Mouse (Mus musculus): ENCODE measurements around the gene Egln2. TPM values are rescaled to one million over a fixed set of nuclear protein-coding genes. Genes with fewer than 3 reads are reported as not detected.

Gene Egln2
- polyA plus RNA-seq, 1 experiment from 2014 or later = 89.1 TPM

GRCm38 (mm10) chr7:27168371-27168770 lies 1.8 kb upstream of the Egln2 start:
- H3K27ac ChIP-seq (replicated peaks) = no peak overlapping the region
- peaks cover 34% of the 10 kb centered on the region for H3K4me1 ChIP-seq (replicated peaks)
- H3K36me3 ChIP-seq = peaks cover 52% of the 10 kb centered on the region
- no peak overlapping the region for H3K9ac ChIP-seq
- ATAC-seq (ENCODE audit: low read depth) = no peak
- H3K27me3 ChIP-seq = no peaks in the 10 kb centered on the region
- H3K9me3 ChIP-seq = no peaks in the 10 kb centered on the region
- H3K4me3 ChIP-seq = no peak overlapping the region
- 93% methylated on average over 5 of the region's 5 CpGs for WGBS
- no peak overlapping the region for H3K4me2 ChIP-seq

- 73% methylated on average over 11 of the region's 11 CpGs for WGBS
- peaks cover 48% of the 10 kb centered on the region for H3K36me3 ChIP-seq
- H3K4me1 ChIP-seq (replicated peaks) = peaks cover 42% of the 10 kb centered on the region
- H3K4me3 ChIP-seq = peak overlapping the region; percentile 73
- no peaks in the 10 kb centered on the region for H3K27me3 ChIP-seq
- H3K9ac ChIP-seq = peak overlapping the region; percentile 91
- no peak for ATAC-seq (ENCODE audit: low read depth)
- H3K4me2 ChIP-seq = peak overlapping the region; percentile 75
- H3K27ac ChIP-seq (replicated peaks) = peak overlapping the region; percentile 98
- no peaks in the 10 kb centered on the region for H3K9me3 ChIP-seq
Observed at GRCm38 (mm10) chr7:27167475-27168094, 983 bp upstream of the Egln2 start.

DNA sequence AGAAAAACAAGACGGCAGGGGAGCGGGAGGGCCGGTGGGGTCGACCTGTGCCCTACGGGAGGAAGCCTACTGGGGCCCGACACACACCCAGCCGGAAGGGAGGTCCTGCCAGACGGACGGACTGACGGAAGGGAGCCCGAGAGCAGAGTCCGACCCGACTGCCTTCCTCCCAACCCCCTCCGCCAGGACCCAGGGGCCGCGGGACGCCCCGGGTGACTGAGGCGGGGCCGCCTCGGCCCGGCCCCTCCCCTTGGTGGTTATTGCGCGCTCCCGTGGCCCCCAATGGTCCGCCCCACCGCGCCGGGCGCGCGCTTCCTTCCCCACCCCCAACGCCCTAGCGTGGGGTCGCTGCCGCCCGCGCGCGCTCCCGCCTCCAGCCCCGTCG lies 381 bp downstream of the Egln2 start:
- Histone ChIP-seq H3K27ac (replicated peaks) (peak overlapping the region; percentile 98), H3K4me2 (peak overlapping the region; percentile 75), H3K9me3 (no peaks in the 10 kb centered on the region), H3K9ac (peak overlapping the region; percentile 91), H3K27me3 (no peaks in the 10 kb centered on the region), H3K4me3 (peak overlapping the region; percentile 73), H3K36me3 (peaks cover 47% of the 10 kb centered on the region), H3K4me1 (replicated peaks) (peaks cover 55% of the 10 kb centered on the region)
- peak; percentile 51 for ATAC-seq (ENCODE audit: low read depth)
- under 1% methylated on average over 36 of the region's 43 CpGs for WGBS

GRCm38 (mm10) chr7:27165696-27166095 lies 906 bp downstream of the Egln2 start:
- Histone ChIP-seq H3K36me3 (peaks cover 45% of the 10 kb centered on the region), H3K4me2 (peak overlapping the region; percentile 75), H3K27ac (replicated peaks) (peak overlapping the region; percentile 98), H3K4me1 (replicated peaks) (peaks cover 61% of the 10 kb centered on the region), H3K9me3 (no peaks in the 10 kb centered on the region), H3K4me3 (peak overlapping the region; percentile 73), H3K9ac (peak overlapping the region; percentile 91), H3K27me3 (no peaks in the 10 kb centered on the region)
- 4% methylated on average over 8 of the region's 8 CpGs for WGBS
- no peak; the same call in 1 of the 2 replicates for ATAC-seq (ENCODE audit: low read depth)

DNA sequence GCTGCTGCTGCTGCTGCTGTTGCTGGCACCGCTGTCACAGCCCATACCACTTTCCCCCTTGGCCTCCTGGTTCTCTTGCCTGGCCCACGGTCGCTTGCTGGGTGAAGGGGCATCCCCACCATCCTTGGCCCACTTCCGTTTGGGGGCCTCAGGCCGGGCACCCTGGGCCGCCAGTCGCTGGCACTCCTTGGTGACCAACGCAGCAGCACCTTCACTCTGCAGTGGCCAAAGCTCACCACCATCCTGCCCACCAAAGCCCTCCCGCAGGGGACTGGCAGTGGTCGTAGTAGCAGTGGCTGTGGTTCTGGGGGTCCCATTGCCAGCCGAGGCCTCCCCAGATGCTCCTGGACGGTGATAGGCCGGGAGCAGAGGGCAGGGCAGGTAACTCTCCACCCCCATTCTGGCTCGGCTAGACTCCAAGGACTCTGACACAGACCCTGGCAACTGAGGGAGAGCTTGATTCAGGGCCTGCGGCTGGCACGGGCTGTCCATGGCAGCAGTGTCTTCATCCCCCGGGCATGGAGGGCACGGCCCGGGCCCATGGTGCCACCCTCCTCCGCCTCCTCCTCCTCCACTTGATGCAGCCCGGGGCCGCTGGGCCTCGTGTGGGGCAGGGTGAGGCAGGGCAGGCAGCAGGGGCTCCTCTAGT lies 1.5 kb downstream of the Egln2 start:
- WGBS = 73% methylated on average over 23 of the region's 23 CpGs
- Histone ChIP-seq H3K9me3 (no peaks in the 10 kb centered on the region), H3K36me3 (peaks cover 42% of the 10 kb centered on the region), H3K4me2 (peak overlapping the region; percentile 75), H3K4me3 (peak overlapping the region; percentile 73), H3K27me3 (no peaks in the 10 kb centered on the region), H3K27ac (replicated peaks) (peak overlapping the region; percentile 98; the same call in 1 of the 2 replicates), H3K9ac (peak overlapping the region; percentile 91), H3K4me1 (replicated peaks) (peaks cover 66% of the 10 kb centered on the region)
- 0 out of 2 replicates have a peak, but pooled peaks have one; percentile 4 for ATAC-seq (ENCODE audit: low read depth)

DNA sequence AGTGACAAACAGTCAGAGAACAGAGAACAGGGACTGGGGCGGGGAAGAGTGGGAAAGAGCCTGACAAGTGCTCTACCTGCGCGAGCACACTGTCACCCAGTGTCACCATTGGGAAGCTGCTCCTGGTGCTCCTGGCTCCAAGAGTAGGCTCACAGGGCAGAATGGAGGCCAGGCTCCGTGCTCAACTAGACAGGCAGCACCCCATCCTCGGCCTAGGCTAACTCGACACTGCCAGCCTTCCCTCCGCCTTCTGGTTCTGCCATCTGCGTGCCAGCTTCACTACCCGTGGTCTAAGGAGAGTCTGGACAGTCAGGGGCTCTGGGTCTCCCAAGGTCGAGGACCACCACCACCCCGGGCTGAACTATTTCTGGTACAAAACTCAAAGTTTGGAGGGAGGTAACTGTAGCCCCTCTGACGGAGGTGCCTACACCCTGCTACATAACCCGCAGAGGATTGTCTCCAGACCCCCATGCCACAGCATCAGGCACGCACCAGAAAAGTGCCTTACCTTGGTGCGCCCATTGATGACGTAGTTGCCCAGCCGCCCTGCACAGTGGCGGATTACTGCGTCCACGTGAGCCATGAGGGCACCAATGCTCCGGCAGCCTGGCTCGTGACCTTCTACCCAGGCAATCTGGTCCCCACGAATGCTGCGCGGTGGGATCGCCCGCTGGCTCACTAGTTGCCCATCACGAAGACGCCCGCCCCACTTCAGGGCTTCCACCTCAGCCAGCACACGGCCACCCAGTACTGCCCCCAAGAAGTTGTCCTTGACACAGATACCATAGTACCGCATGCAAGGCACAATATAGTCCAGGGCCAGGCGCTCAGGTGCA lies 2.3 kb downstream of the Egln2 start:
- no peaks in the 10 kb centered on the region for H3K27me3 ChIP-seq
- no peaks in the 10 kb centered on the region for H3K9me3 ChIP-seq
- peaks cover 73% of the 10 kb centered on the region for H3K4me1 ChIP-seq (replicated peaks)
- no peak overlapping the region for H3K27ac ChIP-seq (replicated peaks)
- no peak for ATAC-seq (ENCODE audit: low read depth)
- peak overlapping the region; percentile 91 for H3K9ac ChIP-seq
- peak overlapping the region; percentile 73 for H3K4me3 ChIP-seq
- 81% methylated on average over 33 of the region's 33 CpGs for WGBS
- peak overlapping the region; percentile 75 for H3K4me2 ChIP-seq
- peaks cover 43% of the 10 kb centered on the region for H3K36me3 ChIP-seq

DNA sequence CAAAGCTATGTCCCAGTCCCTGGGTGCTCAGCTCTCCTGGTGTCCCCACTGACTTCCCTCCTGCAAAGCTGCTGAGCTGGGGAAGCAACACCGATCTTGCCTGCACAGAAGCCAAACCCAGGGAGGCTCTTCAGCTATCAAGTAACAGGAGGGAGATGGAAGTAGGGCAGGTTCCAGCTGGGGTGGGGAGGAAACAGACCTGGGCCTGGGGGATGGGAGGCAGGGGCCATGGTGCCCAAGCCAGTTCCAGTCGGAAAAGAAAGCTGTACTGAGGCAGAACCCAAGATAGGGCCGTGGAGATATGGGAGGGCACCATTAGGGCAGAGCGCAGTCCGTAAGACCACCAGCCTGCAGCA lies 3.2 kb downstream of the Egln2 start:
- Histone ChIP-seq H3K9ac (peak overlapping the region; percentile 91), H3K4me3 (peak overlapping the region; percentile 23), H3K9me3 (no peaks in the 10 kb centered on the region), H3K36me3 (peaks cover 47% of the 10 kb centered on the region), H3K27ac (replicated peaks) (no peak overlapping the region), H3K27me3 (no peaks in the 10 kb centered on the region), H3K4me2 (peak overlapping the region; percentile 75), H3K4me1 (replicated peaks) (peaks cover 73% of the 10 kb centered on the region)
- ATAC-seq (ENCODE audit: low read depth) = no peak
- 81% methylated on average over 5 of the region's 5 CpGs for WGBS

GRCm38 (mm10) chr7:27162780-27163449 lies 3.7 kb downstream of the Egln2 start:
- WGBS = 84% methylated on average over 5 of the region's 5 CpGs
- H3K27ac ChIP-seq (replicated peaks) = no peak overlapping the region
- no peak for ATAC-seq (ENCODE audit: low read depth)
- peaks cover 52% of the 10 kb centered on the region for H3K36me3 ChIP-seq
- no peaks in the 10 kb centered on the region for H3K9me3 ChIP-seq
- H3K4me3 ChIP-seq = peak overlapping the region; percentile 23
- no peaks in the 10 kb centered on the region for H3K27me3 ChIP-seq
- H3K9ac ChIP-seq = peak overlapping the region; percentile 91
- peak overlapping the region; percentile 75 for H3K4me2 ChIP-seq
- peaks cover 72% of the 10 kb centered on the region for H3K4me1 ChIP-seq (replicated peaks)

- Histone ChIP-seq H3K4me2 (0 out of 2 replicates have a peak overlapping the region, but pooled peaks have one; percentile 13), H3K9ac (peak overlapping the region; percentile 50), H3K4me3 (no peak overlapping the region), H3K4me1 (replicated peaks) (peaks cover 62% of the 10 kb centered on the region), H3K9me3 (no peaks in the 10 kb centered on the region), H3K27me3 (no peaks in the 10 kb centered on the region), H3K36me3 (peaks cover 60% of the 10 kb centered on the region), H3K27ac (replicated peaks) (no peak overlapping the region)
- no peak for ATAC-seq (ENCODE audit: low read depth)
- 87% methylated on average over 4 of the region's 4 CpGs for WGBS
Observed at GRCm38 (mm10) chr7:27161744-27162143, 4.9 kb downstream of the Egln2 start.

- Histone ChIP-seq H3K27me3 (no peaks in the 10 kb centered on the region), H3K36me3 (peaks cover 60% of the 10 kb centered on the region), H3K9ac (peak overlapping the region; percentile 50; the same call in 1 of the 2 replicates), H3K4me2 (no peak overlapping the region), H3K4me3 (no peak overlapping the region), H3K4me1 (replicated peaks) (peaks cover 62% of the 10 kb centered on the region), H3K9me3 (no peaks in the 10 kb centered on the region), H3K27ac (replicated peaks) (no peak overlapping the region)
- ATAC-seq (ENCODE audit: low read depth) = no peak
- 90% methylated on average over 3 of the region's 3 CpGs for WGBS
Observed at GRCm38 (mm10) chr7:27160921-27161320, 5.7 kb downstream of the Egln2 start.

GRCm38 (mm10) chr7:27159882-27160281 lies 6.7 kb downstream of the Egln2 start:
- Histone ChIP-seq H3K27me3 (no peaks in the 10 kb centered on the region), H3K9me3 (no peaks in the 10 kb centered on the region), H3K9ac (no peak overlapping the region), H3K36me3 (peaks cover 57% of the 10 kb centered on the region), H3K27ac (replicated peaks) (0 out of 2 replicates have a peak overlapping the region, but pooled peaks have one; percentile 30), H3K4me2 (no peak overlapping the region), H3K4me1 (replicated peaks) (peaks cover 54% of the 10 kb centered on the region), H3K4me3 (no peak overlapping the region)
- 18% methylated on average over 8 of the region's 8 CpGs for WGBS
- peak; percentile 86 for ATAC-seq (ENCODE audit: low read depth)
